Mouse (Mus musculus) embryo, embryonic 9.5 days (tissue): ENCODE data around the gene Sp6.

Experiments used
- DNase-seq: peaks from one replicate; pipeline ENCODE4 v3.0.0-alpha.2; 2017; ENCODE audit errors: extremely low spot score

Gene Sp6

DNA sequence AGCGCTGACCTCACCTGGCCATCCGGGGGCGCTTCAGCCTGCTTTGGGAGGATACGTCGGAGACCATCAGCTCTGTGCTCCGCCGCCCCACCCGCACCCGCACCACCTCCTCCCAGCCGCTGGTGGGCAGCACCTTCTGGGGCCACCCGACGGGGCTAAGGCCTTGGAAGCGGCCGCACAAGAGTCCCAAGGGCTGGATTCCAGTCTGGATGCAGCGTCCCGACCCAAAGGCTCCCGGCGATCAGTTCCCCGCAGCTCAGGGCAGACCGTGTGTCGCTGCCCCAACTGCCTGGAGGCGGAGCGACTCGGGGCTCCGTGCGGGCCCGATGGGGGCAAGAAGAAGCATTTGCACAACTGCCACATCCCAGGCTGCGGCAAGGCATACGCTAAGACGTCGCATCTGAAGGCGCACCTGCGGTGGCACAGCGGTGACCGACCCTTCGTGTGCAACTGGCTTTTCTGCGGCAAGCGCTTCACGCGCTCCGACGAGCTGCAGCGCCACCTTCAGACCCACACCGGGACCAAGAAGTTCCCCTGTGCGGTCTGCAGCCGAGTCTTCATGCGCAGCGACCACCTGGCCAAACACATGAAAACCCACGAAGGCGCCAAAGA is 8.8 kb downstream of the Sp6 start:
- DNase-seq: peak; percentile 83

DNA sequence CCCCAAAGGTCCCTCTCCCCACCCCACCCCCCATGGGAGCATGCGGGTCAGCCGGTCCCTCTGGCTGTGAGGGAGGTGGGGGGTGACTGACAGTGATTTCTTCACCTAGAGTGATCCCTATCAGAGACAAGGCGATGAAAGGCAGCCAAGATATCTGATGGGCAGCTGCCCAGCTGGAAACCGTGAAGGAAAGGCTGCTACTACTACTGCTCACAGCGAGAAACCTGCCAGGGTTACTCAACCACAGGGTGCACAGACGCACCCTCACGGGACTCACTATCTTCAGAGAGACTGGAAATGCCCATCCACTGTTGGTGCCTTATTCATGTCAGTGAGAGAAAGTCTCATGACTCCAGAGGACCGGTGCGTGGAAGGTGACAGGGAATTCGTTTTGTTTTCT is 11.8 kb downstream of the Sp6 start:
- no peak for DNase-seq

DNA sequence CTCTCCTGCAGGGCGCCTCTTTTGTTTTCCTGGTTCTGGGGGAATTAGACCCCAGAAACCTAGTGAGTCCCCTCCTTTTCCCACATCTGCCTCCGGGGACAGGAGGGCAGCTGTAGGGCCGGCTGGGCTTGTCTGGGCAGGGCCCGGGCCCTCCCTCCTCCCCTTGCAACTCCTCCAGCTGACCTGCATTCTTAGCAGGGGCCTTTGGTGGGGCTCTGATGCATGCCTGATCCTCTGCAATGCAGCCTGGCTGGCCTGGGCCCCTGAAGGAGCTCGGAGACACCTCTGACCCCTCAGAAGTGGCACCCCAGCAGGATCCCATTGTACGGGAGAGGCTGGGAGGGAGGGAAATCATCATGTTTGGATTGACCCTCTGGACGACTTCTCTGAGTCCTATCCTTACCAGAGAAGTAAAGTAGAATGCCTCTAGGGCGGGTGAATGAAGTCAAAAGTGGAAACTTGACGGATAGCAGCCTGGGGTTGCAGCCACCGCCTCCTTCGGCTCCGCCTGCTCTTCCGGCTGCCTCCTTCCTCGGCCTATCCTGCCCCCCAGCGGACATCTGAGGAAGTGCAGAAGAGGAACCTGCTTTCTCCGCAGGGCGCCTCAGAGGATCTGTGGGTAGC is 12.6 kb downstream of the Sp6 start:
- DNase-seq: peak; percentile 90

DNA sequence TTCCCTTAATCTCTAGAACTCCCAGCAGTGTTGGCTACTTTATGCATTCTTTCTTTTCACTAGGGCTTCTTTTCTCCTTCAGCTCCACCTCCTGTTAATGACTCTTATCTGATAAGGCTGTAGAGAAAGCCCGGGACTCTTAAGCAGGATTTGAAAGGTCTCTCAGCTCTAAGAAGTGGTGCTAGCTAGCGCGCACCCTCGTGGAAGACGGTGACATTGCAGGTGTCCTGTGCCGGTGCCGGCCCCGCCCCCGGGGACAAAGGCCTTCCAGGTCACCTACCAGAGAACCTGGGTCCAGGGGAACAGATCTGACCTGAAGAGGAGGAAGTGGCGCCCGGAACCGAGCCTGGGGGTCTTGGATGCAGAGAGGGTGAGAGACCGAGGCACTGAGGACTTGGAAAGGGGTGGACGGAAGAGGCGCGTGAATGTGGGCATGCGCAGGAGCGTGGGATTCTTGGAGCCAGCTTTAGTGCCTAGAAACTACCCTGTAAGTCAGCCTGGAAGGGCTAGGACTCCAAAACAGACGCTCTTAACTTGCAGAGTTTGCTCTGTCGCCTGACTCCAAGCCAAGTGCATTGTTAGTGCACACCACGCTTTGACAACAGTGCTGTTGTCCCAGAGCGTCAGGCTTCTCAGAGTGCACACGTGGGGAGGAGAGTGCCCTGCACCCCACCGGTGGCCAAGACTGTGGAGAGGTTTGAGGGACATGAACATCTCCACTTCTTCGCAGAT is 16.7 kb downstream of the Sp6 start, which contains the start of gene Scrn2:
Scrn2 (plus strand) TSS at position 253 of the 732 bp plus-strand sequence.
- DNase-seq: peak; percentile 97

DNA sequence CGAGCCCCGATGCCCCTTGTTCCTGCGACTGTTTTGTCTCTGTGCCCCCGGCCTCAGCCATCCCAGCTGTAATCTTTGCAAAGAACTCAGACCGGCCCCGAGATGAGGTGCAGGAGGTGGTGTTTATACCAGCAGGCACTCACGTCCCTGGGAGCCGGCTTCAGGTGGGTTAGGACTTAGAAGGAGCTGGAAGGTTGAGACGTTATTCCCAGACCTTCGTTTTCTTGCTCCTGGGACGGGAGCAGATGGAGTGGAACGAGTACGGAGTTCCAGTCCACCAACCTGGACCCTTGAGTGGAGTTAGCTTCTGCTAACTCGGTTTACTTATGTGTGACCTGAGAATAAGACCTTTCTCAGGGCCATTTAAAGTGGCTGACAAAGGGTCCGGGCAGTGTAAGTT is 17.2 kb downstream of the Sp6 start:
- no peak for DNase-seq

DNA sequence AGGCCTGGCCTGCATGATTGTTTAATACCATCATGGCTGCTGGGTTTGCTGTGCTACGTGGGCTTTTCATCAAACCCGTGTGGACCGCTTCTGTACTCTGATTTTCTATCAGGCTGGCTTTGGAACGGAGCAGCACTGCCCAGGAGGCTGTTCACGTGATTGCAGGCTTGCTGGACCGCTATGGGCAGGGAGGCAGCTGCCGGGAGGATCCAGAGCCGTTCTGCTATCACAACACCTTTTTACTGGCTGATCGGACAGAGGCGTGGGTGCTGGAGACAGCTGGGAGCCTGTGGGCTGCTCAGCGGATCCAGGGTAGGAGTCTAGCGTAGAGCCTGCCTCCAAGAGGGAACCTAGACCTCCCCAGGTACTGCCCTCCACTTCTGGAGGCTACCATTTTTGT is 18.8 kb downstream of the Sp6 start:
- DNase-seq: no peak

DNA sequence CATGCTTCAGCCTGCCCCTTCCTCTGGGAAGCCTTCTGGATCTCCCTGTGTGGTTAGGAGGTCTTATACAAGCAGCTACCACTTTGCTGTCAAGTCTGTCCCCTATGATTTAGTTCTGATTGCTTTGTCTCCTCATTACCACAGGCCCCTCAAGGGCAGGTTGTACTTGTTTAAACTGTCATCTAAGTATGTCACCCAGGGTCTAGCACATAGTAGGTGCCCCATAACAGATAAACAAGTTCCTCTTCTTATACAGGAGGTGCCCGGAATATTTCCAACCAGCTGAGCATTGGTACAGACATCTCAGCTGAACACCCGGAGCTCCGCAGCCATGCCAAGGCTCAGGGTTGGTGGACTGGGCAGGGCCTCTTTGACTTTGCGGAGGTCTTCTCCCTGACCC is 19.3 kb downstream of the Sp6 start:
- DNase-seq: no peak

DNA sequence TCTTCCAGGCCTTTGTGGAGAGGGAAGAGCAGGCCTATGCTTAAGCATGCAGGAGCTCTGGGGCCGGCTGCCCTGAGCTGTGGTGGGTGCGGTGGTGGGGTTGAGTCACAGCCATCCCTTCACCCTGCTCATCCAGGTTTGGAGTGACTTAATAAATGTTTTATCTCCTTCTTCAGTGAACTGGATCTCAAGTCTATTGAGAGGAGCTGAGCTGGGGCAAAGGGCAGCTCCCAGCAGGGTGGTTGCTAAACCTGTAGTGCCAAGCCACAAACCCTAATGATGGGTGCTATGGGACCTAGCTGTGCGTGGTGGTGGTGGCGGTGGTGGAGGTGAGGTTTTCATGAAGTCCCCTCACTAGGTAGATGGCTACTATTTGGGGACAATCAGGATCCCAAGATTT is 20.6 kb downstream of the Sp6 start:
- DNase-seq: no peak

DNA sequence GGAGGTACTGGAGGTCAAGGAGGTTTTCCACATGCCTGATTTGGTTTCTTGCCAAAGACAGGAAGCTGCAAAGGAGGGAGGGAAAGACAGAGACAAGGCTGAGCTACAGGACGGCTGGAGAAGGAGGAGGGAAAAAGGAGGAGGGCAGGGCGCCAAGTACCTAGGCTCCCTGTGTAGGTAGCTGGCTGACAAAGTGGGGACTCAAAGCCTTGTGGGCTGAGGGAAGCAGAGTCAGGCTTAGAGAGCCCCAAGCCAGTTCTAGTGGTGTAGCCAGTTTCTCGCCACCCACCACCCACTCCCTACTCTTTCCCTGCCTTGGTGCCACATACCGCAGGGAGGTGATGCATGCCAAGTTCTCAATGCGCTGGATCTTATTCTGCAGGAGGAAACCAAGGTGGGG is 22.9 kb downstream of the Sp6 start:
- DNase-seq: no peak

DNA sequence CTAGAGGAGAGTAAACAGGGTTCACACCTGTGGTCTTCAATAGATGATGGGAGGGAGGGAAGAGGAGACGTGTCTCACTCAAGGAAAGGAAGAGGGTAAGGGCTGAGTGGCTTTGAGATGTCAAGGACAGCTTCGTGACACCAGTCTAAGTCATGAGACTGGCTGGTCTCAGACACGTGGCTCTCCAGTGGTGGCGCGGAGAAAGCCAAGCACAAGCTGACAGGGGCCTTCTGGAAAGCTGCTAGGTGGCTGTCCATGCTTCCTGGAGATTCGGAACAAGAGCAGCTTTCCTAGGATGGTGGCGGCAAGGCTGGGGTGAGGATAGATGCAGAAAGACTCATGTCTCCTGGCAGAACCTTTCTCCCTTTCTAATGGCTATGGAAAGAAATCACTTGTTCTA is 25.7 kb downstream of the Sp6 start:
- no peak for DNase-seq

DNA sequence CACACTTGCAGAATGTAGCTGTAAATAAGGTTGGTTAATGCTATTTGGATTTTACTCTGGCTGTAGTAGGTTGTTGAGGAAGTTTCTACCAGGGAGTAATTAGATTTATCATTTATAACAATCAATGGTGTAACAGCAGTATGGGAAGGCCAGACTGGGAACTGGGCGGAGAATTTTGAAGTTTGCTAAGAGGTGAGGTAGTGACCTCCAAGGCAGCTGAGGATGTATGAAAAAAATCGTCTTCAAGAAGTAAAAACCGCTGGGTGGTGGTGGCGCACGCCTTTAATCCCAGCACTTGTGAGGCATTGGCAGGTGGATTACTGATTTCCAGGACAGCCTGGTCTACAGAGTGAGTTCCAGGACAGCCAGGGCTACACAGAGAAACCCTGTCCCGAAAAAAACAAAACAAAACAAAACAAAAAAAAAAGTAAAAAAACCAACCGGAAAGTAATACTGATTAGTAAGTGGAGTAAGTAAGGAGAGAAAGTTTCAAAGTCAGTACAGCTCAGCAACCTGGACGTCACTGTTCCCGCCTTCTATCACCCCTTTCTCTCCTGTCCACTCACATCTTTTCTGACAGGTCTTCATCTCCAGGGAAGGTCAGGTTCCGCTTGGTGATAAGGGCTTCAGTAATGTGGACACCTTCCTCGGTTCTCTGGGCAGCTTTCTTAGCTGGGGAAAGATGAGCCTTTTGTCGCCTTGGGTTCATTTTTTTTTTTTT is 27.3 kb downstream of the Sp6 start:
- no peak for DNase-seq

DNA sequence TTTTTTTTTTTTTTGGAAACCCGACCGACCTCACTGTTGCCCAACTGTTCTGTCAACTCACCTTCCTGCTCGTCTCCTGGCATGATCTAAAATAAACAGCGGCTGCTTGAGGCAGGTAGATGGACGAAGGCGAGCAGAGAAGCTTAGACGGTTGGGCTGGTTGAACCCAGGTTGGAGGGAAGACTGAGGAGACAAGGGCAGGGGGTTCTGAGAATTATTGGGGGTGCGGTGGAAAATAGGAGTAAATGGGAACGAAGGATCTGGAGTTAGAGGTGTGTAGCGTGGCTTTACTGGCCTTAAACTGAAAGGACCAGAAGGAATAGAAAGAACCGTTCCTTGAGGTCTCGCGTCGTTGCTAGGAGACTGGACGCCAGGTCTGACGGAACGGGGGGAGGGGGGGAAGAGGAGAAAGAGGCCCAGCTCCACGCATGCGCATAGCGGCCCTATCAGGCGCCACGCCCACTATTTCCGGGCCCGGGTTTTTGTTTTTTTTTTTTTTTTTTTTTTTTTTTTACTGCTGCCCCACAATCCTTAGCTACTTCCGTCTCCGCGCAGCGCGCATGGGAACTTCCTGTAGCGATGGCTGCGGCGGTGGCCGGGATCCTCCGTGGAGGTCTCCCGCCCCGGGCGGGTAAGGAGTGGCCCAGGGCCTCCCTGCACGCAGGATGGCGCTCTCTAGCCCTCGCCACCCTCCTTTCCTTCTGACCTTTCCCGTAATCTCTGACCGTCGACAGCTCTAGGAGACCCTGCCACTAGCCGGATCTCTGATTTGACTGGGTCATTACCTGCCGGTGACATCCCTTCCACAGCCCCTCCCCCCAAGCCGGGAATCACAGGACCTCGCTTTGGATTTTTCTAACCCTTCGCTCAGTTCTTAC is 28.1 kb downstream of the Sp6 start, which contains the start of the genes Lrrc46 and Mrpl10:
Lrrc46 (minus strand) TSS at position 386 of the 878 bp plus-strand sequence.
Mrpl10 (plus strand) TSS at position 539 of the 878 bp plus-strand sequence.
- DNase-seq: peak; percentile 94

DNA sequence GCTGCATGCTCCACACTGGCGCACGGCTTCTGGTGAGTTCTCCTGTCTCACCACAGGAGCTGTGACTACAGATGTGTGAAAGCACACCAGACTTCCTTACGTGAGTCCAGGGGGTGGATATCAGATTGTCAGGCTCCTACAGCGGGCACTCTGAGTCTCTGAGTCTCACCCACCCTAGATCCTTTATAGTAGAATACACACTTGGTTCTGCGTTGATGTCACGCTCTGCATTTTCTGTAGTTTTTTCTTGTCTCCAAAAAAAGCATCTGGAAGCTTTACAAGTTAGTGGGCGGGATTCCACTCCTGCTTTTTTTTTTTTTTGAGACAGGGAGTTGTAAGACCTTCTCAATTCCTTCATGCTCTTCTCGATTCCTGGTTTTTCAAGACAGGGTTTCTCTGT is 31.7 kb downstream of the Sp6 start:
- no peak for DNase-seq

DNA sequence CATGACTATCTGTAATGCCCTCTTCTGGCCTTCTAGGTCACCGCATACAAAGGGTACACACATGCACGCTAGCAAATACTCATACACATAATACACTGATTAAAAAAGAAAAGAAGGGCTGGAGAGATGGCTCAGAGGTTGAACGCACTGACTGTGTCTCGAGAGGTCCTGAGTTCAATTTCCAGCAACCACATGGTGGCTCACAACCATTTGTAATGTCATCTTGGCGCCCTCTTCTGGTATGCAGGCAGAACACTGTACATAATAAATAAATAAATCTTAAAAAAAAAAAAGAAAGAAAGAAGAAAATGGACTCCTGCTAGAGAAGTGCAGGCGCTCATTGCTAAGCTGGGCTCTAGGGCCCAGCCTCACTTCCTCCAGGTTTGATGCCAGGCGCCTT is 32.7 kb downstream of the Sp6 start:
- DNase-seq: no peak

DNA sequence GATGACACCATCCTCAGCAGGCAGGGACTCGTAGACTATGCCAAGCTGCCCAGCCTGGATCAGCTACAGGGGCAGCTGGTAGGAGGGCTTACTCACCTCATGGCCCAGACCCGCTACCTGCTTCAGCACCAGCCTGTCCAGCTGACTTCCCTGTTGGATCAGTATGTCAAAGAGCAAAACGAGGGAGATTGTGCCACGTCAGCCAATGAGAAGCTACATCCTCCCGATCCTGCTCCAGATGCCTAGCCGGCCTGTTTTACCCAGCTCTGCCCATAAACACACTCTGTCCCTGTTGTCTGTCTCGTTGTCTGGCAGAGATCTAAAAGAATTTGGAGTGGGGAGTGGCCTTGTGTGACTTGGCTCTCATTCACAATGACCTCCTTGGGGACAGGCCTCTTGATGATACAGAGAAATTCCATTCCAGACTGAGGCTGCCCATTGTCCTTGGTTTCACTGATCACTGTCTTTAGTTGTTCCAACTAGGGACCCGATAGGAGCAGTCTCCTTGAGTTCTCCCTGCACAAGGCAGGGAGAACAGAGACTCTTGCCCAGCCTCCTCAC is 35.0 kb downstream of the Sp6 start:
- no peak for DNase-seq

DNA sequence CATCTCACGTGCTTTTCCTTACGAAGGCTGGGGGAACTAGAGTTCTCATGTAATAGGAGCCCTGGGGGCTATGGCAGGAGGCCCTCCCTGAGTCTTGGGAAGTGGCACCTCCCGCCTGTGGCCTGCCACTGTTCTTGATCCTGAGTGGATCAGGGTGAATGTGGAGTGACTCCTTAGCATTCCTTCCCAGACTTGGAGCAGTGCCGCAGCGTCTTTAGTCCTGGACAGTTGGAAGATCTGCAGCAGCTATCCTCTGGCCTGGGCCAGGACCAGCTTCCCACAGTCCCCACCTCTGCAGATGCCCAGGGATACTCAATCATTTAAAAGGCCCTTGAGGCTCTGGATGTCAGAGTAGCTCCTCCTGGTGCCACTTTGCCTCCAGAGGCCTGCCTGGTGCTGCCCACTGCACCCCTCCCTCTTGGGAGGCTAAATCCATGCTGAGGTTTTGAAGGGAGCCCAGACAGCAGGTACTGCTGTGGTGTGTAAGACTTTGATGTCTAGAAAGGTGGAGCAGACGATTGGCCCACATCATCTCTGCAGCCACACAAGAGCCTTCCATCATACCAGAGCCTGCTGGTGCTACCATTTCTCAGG is 36.4 kb downstream of the Sp6 start:
- no peak for DNase-seq

DNA sequence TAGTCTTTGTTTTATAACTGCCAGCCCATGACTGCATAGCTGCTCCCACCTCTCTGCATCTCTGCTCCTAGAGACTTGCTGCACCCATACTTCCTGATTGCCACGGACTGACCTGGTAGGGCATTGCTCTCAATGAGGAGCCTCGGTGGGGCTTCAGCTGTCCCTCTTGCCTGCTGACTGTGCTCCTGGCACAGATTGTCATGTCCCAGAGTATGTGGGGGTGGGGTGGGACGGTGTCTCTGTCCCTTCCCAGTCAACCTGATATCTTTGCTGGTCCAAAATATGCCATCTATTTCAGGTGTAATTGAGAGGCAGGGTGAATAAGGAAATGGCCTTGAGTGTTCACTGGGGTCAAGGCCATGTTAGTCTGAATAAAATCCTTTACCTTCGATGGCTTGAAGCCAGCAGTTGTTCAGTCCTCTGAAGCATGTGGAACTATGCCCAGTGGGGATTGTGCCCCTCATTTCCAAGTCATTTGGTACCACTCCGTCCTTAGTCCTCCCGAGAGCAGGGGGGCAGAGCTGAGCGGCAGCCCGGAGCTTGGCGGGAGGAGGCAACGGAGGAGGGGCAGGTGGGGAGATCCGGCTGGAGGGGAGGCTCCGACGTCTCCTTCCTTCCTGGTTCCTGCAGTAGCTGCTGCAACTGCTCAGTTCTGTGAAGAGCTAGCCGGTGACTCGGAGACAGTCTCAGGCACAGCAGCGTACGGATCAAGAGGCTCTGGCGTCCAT is 37.2 kb downstream of the Sp6 start, which contains the start of gene Osbpl7:
Osbpl7 (plus strand) TSS at position 413 of the 728 bp plus-strand sequence.
- DNase-seq: peak; percentile 75

DNA sequence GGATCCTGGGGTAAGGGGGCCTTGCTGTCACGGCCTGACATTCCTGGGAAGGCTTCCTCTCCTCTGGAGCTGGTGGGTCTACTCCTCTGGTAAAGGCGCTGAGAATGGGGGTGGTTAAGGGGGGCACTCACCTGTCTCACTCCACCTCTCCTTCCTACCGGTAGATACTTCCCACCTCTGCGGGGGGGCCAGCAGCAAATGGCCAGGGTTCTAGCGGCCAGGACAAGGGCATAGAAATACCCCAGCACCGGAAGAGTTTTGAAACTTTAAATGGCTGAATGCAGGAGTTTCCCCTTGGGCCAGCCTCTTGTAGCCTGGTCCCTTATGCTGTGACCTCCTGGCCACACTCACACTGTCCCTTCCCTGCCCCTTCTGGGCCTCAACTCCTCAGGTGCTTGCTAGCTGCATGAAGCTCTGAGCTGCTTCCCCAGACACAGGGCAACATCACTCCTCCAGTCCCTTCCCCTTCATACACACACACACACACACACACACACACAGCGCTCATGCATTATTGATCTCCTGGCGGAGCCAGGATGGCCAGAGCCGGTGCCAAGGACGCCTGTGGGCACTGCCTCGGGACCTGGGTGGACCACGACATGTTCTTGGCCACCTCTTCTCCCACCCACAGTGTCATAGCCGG is 37.9 kb downstream of the Sp6 start:
- peak; percentile 6 for DNase-seq

DNA sequence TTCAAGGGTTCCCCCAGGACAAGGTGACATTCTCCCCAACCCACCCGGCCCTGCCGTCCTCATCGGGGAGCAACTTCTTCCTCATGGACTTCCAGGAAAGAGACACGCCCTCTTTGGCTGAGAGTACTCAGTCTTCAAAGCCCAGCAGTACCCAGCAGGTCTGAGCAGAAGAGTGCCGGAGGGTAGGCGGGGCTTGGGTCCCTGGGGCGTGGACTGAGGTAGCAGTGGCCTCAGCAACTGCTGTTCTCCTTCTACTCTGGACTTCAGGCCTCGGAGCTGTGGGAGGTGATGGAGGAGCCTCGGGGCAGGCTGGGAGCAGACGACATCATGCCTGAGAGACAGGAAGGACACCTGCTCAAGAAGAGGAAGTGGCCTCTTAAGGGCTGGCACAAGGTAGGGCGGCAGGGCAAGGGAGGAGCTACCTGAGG is 39.0 kb downstream of the Sp6 start:
- no peak for DNase-seq
